Mouse (Mus musculus) limb, embryonic 11.5 days (tissue): ENCODE data around the gene Nol12. TPM values are rescaled to one million over a fixed set of nuclear protein-coding genes. Genes with fewer than 3 reads are reported as not detected.

Experiments used
- ATAC-seq: fragments of 200-750 bp; cut with Nextera tagmentation; 2 replicates; pipeline ENCODE4 v1.8.0; 2017; ENCODE audit warnings: low read depth; ENCODE audit not compliant: insufficient number of reproducible peaks, low FRiP score, low TSS enrichment
- DNase-seq: peaks from one replicate; pipeline ENCODE4 v3.0.0-alpha.2; 2015; ENCODE audit warnings: low spot score
- H3K27ac ChIP-seq: fragments of 300-500 bp; sonication (generic); replicated peaks from 2 replicates; pipeline ENCODE4 v1.5.1; 2014; ENCODE audit warnings: low read depth, mild to moderate bottlenecking, low read length
- H3K27me3 ChIP-seq: fragments of 300-500 bp; sonication (generic); 2 replicates; pipeline ENCODE4 v1.6.1; 2014; ENCODE audit warnings: mild to moderate bottlenecking, low read length, mixed read lengths; ENCODE audit not compliant: control insufficient read depth, insufficient read depth
- H3K36me3 ChIP-seq: fragments of 300-500 bp; sonication (generic); 2 replicates; pipeline ENCODE4 v1.6.1; 2014; ENCODE audit warnings: mild to moderate bottlenecking, low read length, moderate library complexity, mixed read lengths; ENCODE audit not compliant: control insufficient read depth, insufficient read depth
- H3K4me1 ChIP-seq: fragments of 300-500 bp; sonication (generic); 2 replicates; pipeline ENCODE4 v1.6.1; 2014; ENCODE audit warnings: low read length, mixed read lengths; ENCODE audit not compliant: control insufficient read depth, insufficient read depth
- H3K4me2 ChIP-seq: fragments of 300-500 bp; sonication (generic); 2 replicates; pipeline ENCODE4 v1.6.1; 2014; ENCODE audit warnings: low read depth, mild to moderate bottlenecking, moderate library complexity; ENCODE audit not compliant: severe bottlenecking
- H3K4me3 ChIP-seq: fragments of 300-500 bp; sonication (generic); 2 replicates; pipeline ENCODE4 v1.5.1; 2014; ENCODE audit warnings: low read depth, low read length
- H3K9ac ChIP-seq: fragments of 300-500 bp; sonication (generic); 2 replicates; pipeline ENCODE4 v1.6.1; 2014; ENCODE audit warnings: mild to moderate bottlenecking, low read length
- H3K9me3 ChIP-seq: fragments of 300-500 bp; sonication (generic); 2 replicates; pipeline ENCODE4 v1.6.1; 2016; ENCODE audit warnings: low read length; ENCODE audit not compliant: control insufficient read depth
- WGBS: fragments of 180-500 bp; shearing (Covaris S2); extraction: QIAGEN DNeasy Blood & Tissue Kit; methylation state at CpG from one replicate; pipeline ENCODE4 v1.1.7; 2014; 5-methylcytosine and 5-hydroxymethylcytosine counted together
- polyA plus RNA-seq: library from polyadenylated mRNA; unstranded; fragments of >200 nt; fragmentation: Nextera tagmentation; extraction: Ambion mirVana; gene quantifications from 2 replicates; pipeline ENCODE4 v1.2.1, GENCODE M21; 2014

Gene Nol12
- polyA plus RNA-seq, 1 experiment from 2014 or later, result 72.7 TPM

DNA sequence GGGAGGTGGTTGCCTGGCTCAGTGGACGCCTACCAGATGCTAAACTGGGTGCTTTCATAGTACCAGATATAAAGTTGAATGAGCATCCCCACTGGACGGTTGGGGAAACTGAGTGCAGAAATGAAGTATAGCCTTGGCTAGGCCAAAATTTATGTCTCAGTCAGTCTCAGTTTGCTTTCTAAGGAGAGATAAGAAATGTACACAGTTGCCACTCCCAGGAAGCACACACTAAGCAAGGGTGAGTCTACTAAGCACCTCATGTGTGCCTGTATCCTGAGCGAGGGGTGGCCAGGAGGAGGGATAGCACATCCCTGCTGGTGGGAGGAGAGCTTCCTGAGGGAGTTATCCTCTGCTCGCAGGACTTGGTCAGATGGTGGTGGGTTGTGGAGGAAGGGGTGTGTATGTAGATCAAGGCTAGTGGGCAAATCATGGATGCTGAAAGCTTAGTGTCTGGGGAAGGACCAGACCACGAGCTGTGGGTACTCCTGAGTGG lies 49.6 kb downstream of the Nol12 start:
- DNase-seq (no peak), ATAC-seq (no peak)
- H3K4me1 ChIP-seq, result peaks cover 18% of the 10 kb centered on the region
- H3K4me2 ChIP-seq, result peak overlapping the region; percentile 92
- WGBS, result 39% methylated on average over 5 of the region's 5 CpGs
- H3K27ac ChIP-seq, result no peak overlapping the region; the same call in 1 of the 2 replicates
- H3K27me3 ChIP-seq, result no peaks in the 10 kb centered on the region
- H3K36me3 ChIP-seq, result peaks cover 7% of the 10 kb centered on the region
- peak overlapping the region; percentile 85 for H3K9ac ChIP-seq
- peak overlapping the region; percentile 87 for H3K4me3 ChIP-seq
- no peaks in the 10 kb centered on the region for H3K9me3 ChIP-seq

DNA sequence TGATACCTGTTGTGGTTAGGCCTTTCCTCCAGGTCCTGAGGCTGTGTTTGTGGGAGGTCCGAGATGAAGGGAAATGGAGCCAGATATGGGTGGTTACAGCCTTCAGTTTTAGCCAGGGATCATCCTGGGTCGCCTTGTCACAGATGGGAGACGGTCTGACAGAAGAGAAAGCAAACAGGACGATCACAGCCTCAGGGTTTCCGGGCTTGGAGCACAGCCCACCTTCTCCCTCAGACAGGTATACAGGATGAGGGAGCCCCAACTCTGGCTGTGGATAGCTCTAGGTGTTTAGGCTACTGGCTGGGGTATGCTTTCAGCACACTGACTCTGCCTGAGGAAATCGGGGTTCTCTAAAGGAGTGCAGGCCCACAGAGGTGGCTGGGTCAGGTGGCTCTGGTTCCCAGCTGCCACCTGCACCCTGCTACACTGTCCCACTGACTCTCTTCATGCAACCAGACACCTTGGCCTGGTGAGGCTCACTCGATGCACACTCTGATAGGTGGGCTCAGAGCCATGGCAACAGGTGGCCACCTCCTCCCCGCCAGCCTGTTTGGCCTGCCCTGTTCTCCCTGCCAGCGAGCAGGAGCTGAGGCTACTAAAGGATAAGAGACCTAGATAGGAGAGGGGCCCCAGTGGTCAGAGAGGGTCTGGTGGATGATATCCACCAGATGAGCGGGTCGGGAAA lies 51.9 kb downstream of the Nol12 start:
- Histone ChIP-seq H3K36me3 (peaks cover 23% of the 10 kb centered on the region), H3K27ac (no peak overlapping the region)

DNA sequence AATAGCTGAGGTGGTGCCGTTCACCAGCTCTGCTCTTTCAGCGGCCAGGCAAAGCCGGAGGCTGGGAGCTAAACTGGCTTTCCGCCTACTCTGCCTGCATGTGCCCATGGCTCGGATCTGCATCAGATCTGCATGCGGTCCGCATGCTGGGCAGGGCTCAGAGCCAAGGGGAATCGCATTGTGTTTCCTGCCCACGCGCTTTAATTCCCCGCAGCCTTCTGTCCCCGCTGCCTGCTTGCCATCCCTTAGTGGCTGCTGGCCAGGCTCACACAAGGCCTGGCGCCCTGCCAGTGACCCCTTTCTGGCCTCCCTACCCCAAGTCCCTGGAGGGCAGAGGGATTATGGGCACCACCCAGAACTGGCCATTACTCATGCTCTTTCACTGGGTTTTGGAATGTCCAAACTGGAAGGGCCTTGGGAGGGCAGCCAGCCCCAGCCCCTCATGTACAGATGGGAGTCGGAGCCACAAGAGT lies 53.8 kb downstream of the Nol12 start:
- H3K27me3 ChIP-seq, result no peaks in the 10 kb centered on the region
- WGBS, result 89% methylated on average over 14 of the region's 14 CpGs
- no peak for ATAC-seq
- H3K4me2 ChIP-seq, result no peak overlapping the region
- no peak overlapping the region for H3K4me3 ChIP-seq
- H3K27ac ChIP-seq, result no peak overlapping the region
- H3K9ac ChIP-seq, result no peak overlapping the region
- peaks cover 38% of the 10 kb centered on the region for H3K36me3 ChIP-seq
- H3K4me1 ChIP-seq, result peaks cover 13% of the 10 kb centered on the region
- H3K9me3 ChIP-seq, result no peaks in the 10 kb centered on the region
- DNase-seq, result no peak

More for the DNA sequence above, 51.9 kb downstream of the Nol12 start:
- H3K4me2 ChIP-seq, result no peak overlapping the region
- DNase-seq, result no peak
- H3K4me3 ChIP-seq, result no peak overlapping the region
- no peak overlapping the region; the same call in 1 of the 2 replicates for H3K9ac ChIP-seq
- ATAC-seq, result no peak
- H3K27me3 ChIP-seq, result no peaks in the 10 kb centered on the region
- 65% methylated on average over 11 of the region's 11 CpGs for WGBS
- H3K9me3 ChIP-seq, result no peaks in the 10 kb centered on the region
- peaks cover 18% of the 10 kb centered on the region for H3K4me1 ChIP-seq

DNA sequence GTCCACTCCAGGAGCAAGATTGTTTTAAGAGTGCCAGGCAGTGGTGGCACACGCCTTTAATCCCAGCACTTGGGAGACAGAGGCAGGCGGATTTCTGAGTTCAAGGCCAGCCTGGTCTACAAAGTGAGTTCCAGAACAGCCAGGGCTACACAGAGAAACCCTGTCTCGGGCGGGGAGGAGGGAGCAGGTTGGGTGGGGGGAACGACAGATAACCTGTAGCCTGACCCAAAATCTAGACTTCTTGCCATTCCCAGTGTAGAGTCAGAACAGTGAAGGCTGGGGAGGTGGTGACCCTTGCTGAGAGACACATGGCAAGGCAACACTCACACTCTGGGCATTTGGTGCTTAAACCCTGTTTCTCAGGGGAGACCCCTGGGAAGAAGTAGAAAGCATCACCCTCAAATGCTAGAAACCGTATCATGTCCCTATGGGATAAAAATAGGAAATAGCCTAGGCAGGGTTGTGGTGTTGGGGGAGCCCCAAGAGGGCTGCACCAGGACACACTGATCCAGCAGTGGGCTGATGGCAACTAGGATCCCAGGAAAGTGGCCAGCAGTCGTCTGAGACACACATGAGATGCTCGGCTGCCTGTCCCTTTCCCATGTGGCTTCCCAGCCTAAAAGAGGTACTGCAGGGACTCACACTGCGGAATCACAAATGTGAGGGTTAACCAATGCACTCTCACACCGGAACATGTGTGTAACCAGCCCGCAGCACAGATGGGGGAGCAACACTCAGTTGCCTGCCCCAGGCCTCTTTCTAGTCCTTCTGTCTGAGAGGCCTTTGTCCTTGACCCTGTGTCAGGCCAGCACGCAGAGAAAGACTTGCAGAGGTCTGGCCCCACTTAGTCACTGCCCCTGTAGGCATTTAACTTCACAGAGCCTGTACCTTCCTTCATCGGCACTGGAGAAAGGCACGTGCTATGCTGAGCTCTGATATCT lies 54.7 kb downstream of the Nol12 start:
- Histone ChIP-seq H3K9ac (no peak overlapping the region), H3K4me3 (no peak overlapping the region), H3K4me1 (peaks cover 5% of the 10 kb centered on the region), H3K36me3 (peaks cover 44% of the 10 kb centered on the region), H3K4me2 (no peak overlapping the region), H3K27me3 (no peaks in the 10 kb centered on the region), H3K27ac (no peak overlapping the region), H3K9me3 (no peaks in the 10 kb centered on the region)
- ATAC-seq, result no peak
- WGBS, result 91% methylated on average over 14 of the region's 14 CpGs
- DNase-seq, result no peak

DNA sequence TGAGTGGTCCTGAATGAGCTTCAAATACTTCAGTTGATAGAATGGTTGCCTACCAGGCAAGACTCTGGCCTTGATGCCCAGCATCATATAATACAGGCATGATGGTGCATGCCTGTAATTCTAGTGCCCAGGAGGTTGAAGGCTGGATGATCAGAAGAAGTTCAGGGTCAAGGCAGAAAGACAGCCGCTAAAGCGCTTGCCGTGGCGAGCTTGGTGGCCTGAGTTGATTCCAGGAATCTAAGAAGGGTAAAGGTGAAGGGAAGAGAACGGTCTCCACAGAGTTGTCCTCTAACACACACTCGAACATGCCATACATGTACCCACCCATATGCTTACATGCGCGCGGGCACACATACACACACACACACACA lies 55.3 kb downstream of the Nol12 start:
- no peak overlapping the region for H3K4me2 ChIP-seq
- no peak overlapping the region for H3K9ac ChIP-seq
- H3K36me3 ChIP-seq, result peaks cover 44% of the 10 kb centered on the region
- H3K4me3 ChIP-seq, result no peak overlapping the region
- DNase-seq (no peak), ATAC-seq (no peak)
- H3K4me1 ChIP-seq, result no peaks in the 10 kb centered on the region
- H3K27ac ChIP-seq, result no peak overlapping the region
- no peaks in the 10 kb centered on the region for H3K9me3 ChIP-seq
- no peaks in the 10 kb centered on the region for H3K27me3 ChIP-seq
- 95% methylated on average over 9 of the region's 9 CpGs for WGBS

DNA sequence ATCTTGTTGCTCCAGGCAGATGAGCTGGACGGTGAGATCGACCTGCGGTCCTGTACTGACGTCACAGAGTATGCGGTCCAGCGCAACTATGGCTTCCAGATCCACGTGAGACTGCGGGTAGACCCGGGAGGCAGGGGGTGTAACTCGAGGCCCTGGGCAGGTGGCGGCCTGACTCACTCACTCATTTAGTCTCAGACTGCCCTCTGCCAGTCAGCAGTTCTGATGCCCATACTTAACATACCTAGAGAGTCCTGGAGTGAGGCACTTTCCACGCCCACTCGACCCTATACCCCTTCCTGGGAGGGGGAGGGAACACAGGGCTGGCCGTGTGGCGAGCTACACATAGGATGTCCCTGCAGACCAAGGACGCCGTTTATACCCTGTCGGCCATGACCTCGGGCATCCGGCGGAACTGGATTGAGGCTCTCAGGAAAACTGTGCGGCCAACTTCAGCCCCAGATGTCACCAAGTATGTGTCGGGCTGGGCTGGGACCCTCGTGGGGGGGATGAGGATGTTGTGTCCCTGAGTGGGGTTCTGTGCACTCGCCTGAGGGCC lies 56.3 kb downstream of the Nol12 start:
- Histone ChIP-seq H3K4me1 (no peaks in the 10 kb centered on the region), H3K27me3 (no peaks in the 10 kb centered on the region), H3K27ac (no peak overlapping the region), H3K9ac (no peak overlapping the region), H3K4me3 (no peak overlapping the region), H3K9me3 (no peaks in the 10 kb centered on the region), H3K36me3 (peaks cover 40% of the 10 kb centered on the region), H3K4me2 (no peak overlapping the region)
- ATAC-seq (no peak), DNase-seq (no peak)
- 93% methylated on average over 25 of the region's 25 CpGs for WGBS

DNA sequence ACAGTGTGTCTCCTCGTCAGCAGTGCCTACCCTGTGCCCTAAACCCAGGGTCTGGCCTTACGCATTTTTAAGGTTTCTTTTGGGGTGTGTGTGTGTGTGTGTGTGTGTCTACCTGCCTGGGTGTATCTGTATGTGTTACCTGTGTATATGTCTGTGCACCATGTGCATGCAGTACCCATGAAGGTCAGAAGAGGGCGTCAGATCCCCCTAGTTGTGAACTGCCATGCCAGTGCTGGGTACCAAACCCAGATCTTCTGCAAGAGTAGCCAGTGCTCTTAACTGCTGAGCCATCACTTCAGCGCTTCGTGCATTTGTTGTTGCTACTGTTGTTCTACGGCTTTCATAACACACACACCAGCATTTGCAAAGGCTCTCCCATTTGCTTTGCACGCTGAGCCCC lies 57.5 kb downstream of the Nol12 start:
- DNase-seq, result no peak
- Histone ChIP-seq H3K9ac (no peak overlapping the region), H3K4me1 (no peaks in the 10 kb centered on the region), H3K27me3 (no peaks in the 10 kb centered on the region), H3K27ac (no peak overlapping the region), H3K4me3 (no peak overlapping the region), H3K4me2 (no peak overlapping the region), H3K9me3 (no peaks in the 10 kb centered on the region), H3K36me3 (peaks cover 40% of the 10 kb centered on the region)
- no peak for ATAC-seq
- WGBS, result 95% methylated on average over 7 of the region's 7 CpGs

DNA sequence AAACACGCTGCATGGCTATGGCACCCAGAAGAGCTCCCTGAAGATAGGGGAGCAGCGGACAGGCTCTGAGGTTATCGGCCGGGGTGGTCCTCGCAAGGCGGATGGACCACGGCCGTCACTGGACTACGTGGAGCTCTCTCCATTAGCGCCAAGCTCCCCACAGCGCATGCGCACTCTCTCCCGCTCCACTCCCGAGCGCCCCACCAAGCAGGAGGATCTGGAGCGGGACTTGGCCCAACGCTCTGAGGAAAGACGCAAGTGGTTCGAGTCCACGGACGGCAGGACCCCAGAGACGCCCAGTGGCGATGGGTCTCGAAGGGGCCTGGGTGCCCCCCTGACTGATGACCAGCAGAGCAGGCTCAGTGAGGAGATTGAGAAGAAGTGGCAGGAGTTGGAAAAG lies 58.2 kb downstream of the Nol12 start:
- H3K27me3 ChIP-seq, result no peaks in the 10 kb centered on the region
- 94% methylated on average over 24 of the region's 24 CpGs for WGBS
- no peak overlapping the region for H3K4me3 ChIP-seq
- no peak overlapping the region for H3K4me2 ChIP-seq
- ATAC-seq, result no peak
- no peak overlapping the region for H3K27ac ChIP-seq
- H3K4me1 ChIP-seq, result no peaks in the 10 kb centered on the region
- H3K36me3 ChIP-seq, result peaks cover 40% of the 10 kb centered on the region
- no peak overlapping the region for H3K9ac ChIP-seq
- H3K9me3 ChIP-seq, result no peaks in the 10 kb centered on the region
- DNase-seq, result no peak
